Mouse (Mus musculus) hindbrain, embryonic 16.5 days (tissue): ENCODE data around the gene Nell1. TPM values are rescaled to one million over a fixed set of nuclear protein-coding genes. Genes with fewer than 3 reads are reported as not detected.
A peak's percentile ranks its signal among the peaks of the same experiment; 100 is the strongest.

Source experiments
- ATAC-seq: fragments of 200-750 bp; cut with Nextera tagmentation; 2 replicates; pipeline ENCODE4 v1.8.0; 2017; ENCODE audit warnings: moderate TSS enrichment, moderate library complexity
- H3K27ac ChIP-seq: fragments of 300-500 bp; sonication (generic); 2 replicates; pipeline ENCODE4 v1.5.1; 2014; ENCODE audit warnings: low read depth, mild to moderate bottlenecking, control low read depth, low read length, moderate library complexity
- H3K27me3 ChIP-seq: fragments of 300-500 bp; sonication (generic); replicated peaks from 2 replicates; pipeline ENCODE4 v1.6.1; 2014; ENCODE audit warnings: low read length; ENCODE audit not compliant: control insufficient read depth, insufficient read depth
- H3K36me3 ChIP-seq: fragments of 300-500 bp; sonication (generic); 2 replicates; pipeline ENCODE4 v1.6.1; 2014; ENCODE audit warnings: mild to moderate bottlenecking, low read length, moderate library complexity, mixed read lengths; ENCODE audit not compliant: control insufficient read depth, insufficient read depth
- H3K4me1 ChIP-seq: fragments of 300-500 bp; sonication (generic); 2 replicates; pipeline ENCODE4 v1.6.1; 2014; ENCODE audit warnings: low read depth, low read length; ENCODE audit not compliant: control insufficient read depth, insufficient read depth
- H3K4me2 ChIP-seq: fragments of 300-500 bp; sonication (generic); 2 replicates; pipeline ENCODE4 v1.6.1; 2014; ENCODE audit warnings: mild to moderate bottlenecking, low read length, control low read depth, moderate library complexity
- H3K4me3 ChIP-seq: fragments of 300-500 bp; sonication (generic); 2 replicates; pipeline ENCODE4 v1.5.1; 2014; ENCODE audit warnings: mild to moderate bottlenecking, low read length, control low read depth, moderate library complexity
- H3K9ac ChIP-seq: fragments of 300-500 bp; sonication (generic); 2 replicates; pipeline ENCODE4 v1.6.1; 2014; ENCODE audit warnings: low read depth, mild to moderate bottlenecking, control low read depth, low read length, moderate library complexity
- H3K9me3 ChIP-seq: fragments of 300-500 bp; sonication (generic); 2 replicates; pipeline ENCODE4 v1.6.1; 2014; ENCODE audit warnings: mild to moderate bottlenecking, low read length, moderate library complexity; ENCODE audit not compliant: control insufficient read depth
- WGBS: fragments of 180-500 bp; shearing (Covaris S2); extraction: QIAGEN DNeasy Blood & Tissue Kit; methylation state at CpG from one replicate; pipeline ENCODE4 v1.1.7; 2014; 5-methylcytosine and 5-hydroxymethylcytosine counted together
- polyA plus RNA-seq: library from polyadenylated mRNA; unstranded; fragments of >200 nt; fragmentation: Nextera tagmentation; extraction: Ambion mirVana; gene quantifications from 2 replicates; pipeline ENCODE4 v1.2.1, GENCODE M21; 2015

Nell1 gene
- polyA plus RNA-seq, 1 experiment from 2014 or later: 38.2 TPM

DNA sequence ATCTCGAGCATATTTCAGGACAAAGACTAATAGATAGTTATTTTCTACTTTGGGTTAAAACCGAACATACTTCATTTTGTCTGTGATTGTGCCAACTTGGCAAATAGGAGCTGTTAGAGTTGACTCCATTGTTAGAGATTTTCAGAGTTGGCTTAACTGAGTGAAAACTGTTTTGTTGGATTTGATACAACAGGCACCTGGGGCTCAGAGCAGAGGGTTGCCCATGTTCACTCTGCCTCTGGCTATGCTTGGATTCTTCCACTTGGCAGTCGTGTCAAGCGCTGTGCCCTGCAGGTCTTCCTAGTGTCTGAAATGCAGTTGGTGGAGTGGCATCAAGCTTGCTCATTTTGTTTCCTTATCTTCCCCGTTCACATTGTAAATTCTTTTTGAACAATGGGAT, 363.6 kb downstream of the Nell1 start:
- no peak overlapping the region for H3K9ac ChIP-seq
- ATAC-seq: 0 out of 2 replicates have a peak, but pooled peaks have one; percentile 40
- H3K27me3 ChIP-seq: no peaks in the 10 kb centered on the region
- H3K27ac ChIP-seq: no peak overlapping the region
- H3K4me3 ChIP-seq: no peak overlapping the region
- no peak overlapping the region for H3K4me2 ChIP-seq
- 71% methylated on average over 5 of the region's 5 CpGs for WGBS
- no peaks in the 10 kb centered on the region for H3K9me3 ChIP-seq
- H3K4me1 ChIP-seq: no peaks in the 10 kb centered on the region
- H3K36me3 ChIP-seq: no peaks in the 10 kb centered on the region

DNA sequence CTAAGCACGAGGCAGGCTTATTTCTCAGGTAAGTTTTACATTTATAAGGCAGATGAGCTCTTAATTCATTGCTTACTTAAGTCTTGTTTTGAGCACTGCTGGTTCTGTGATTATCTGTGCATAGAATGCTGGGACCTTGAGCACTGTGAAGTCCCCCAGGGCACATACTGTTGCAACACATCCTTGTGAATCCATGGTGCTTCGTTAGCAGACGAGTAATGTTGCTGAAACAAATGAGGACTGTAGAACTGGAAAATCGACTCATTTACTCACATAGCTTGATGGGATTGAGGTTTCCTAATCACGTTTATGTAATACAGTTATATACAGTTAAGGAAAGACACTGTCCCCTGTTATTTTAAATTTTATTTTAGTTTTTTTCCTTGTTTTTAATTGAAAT, 364.1 kb downstream of the Nell1 start:
- Histone ChIP-seq H3K27ac (no peak overlapping the region), H3K9ac (no peak overlapping the region), H3K36me3 (no peaks in the 10 kb centered on the region), H3K4me1 (no peaks in the 10 kb centered on the region), H3K9me3 (no peaks in the 10 kb centered on the region), H3K4me3 (no peak overlapping the region), H3K4me2 (no peak overlapping the region), H3K27me3 (no peaks in the 10 kb centered on the region)
- no peak for ATAC-seq
- WGBS: 60% methylated on average over 5 of the region's 5 CpGs

GRCm38 (mm10) chr7:50351564-50351963, 376.9 kb downstream of the Nell1 start:
- WGBS: 50% methylated on average over 2 of the region's 2 CpGs
- H3K27ac ChIP-seq: no peak overlapping the region
- H3K4me3 ChIP-seq: no peak overlapping the region
- ATAC-seq: peak; percentile 54; the same call in 1 of the 2 replicates
- H3K9ac ChIP-seq: no peak overlapping the region
- no peaks in the 10 kb centered on the region for H3K36me3 ChIP-seq
- no peaks in the 10 kb centered on the region for H3K9me3 ChIP-seq
- H3K4me2 ChIP-seq: no peak overlapping the region
- no peaks in the 10 kb centered on the region for H3K27me3 ChIP-seq
- no peaks in the 10 kb centered on the region for H3K4me1 ChIP-seq

- H3K9me3 ChIP-seq: no peaks in the 10 kb centered on the region
- H3K27me3 ChIP-seq: no peaks in the 10 kb centered on the region
- no peaks in the 10 kb centered on the region for H3K4me1 ChIP-seq
- H3K27ac ChIP-seq: no peak overlapping the region
- ATAC-seq: no peak
- H3K4me2 ChIP-seq: no peak overlapping the region
- no peaks in the 10 kb centered on the region for H3K36me3 ChIP-seq
- WGBS: 18% methylated on average over 2 of the region's 2 CpGs
- H3K4me3 ChIP-seq: no peak overlapping the region
- H3K9ac ChIP-seq: no peak overlapping the region
Measured at GRCm38 (mm10) chr7:50357213-50357612, 382.5 kb downstream of the Nell1 start.

DNA sequence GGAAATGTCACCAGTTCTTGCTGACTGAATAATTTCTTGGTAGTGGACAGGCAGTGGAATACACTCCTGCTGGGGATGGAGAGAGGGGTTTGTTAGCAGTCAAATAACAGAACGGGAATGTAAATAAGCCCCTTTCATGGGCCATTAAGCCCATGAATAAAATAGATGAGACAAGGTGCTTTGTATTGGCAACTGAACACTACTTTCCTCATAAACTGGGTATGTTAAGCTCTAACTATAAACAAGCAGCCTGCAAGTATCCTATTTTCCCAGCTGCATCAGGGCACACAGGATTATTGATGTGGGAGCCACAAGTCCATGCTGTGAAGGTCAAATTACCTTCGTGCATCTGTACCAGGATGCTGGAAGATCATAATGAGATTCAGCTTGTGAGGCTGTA, 387.4 kb downstream of the Nell1 start:
- no peak for ATAC-seq
- Histone ChIP-seq H3K4me3 (no peak overlapping the region), H3K27me3 (no peaks in the 10 kb centered on the region), H3K4me2 (no peak overlapping the region), H3K27ac (no peak overlapping the region), H3K9ac (no peak overlapping the region), H3K36me3 (no peaks in the 10 kb centered on the region), H3K4me1 (no peaks in the 10 kb centered on the region), H3K9me3 (no peaks in the 10 kb centered on the region)
- WGBS: 7% methylated on average over 2 of the region's 2 CpGs

DNA sequence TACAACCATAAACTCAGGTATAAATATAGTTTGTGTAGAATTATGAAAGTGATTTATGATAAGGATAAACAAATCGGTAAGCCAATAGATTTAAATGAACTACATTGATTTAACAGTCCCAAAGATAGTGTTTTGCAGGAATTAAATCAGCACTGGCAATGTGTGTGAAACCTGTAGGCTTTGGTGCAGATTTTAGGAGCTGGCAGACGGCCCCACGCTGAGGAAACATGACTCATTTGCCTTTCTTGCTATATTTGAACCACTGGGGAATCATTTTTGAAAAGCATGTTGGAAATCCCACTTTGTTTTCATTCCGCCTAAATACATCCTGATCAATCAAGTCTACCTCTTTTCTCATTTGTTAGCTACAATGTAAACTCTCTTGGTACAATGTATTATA, 400.2 kb downstream of the Nell1 start:
- WGBS: 80% methylated on average over 4 of the region's 4 CpGs
- no peak overlapping the region for H3K4me2 ChIP-seq
- ATAC-seq: no peak
- no peaks in the 10 kb centered on the region for H3K36me3 ChIP-seq
- no peak overlapping the region for H3K27ac ChIP-seq
- no peaks in the 10 kb centered on the region for H3K27me3 ChIP-seq
- no peak overlapping the region for H3K4me3 ChIP-seq
- H3K4me1 ChIP-seq: no peaks in the 10 kb centered on the region
- H3K9me3 ChIP-seq: no peaks in the 10 kb centered on the region
- no peak overlapping the region for H3K9ac ChIP-seq

- no peaks in the 10 kb centered on the region for H3K27me3 ChIP-seq
- H3K36me3 ChIP-seq: no peaks in the 10 kb centered on the region
- H3K27ac ChIP-seq: no peak overlapping the region
- no peak overlapping the region for H3K4me3 ChIP-seq
- no peak overlapping the region for H3K9ac ChIP-seq
- H3K4me1 ChIP-seq: no peaks in the 10 kb centered on the region
- WGBS: 78% methylated on average over 2 of the region's 2 CpGs
- H3K4me2 ChIP-seq: no peak overlapping the region
- no peaks in the 10 kb centered on the region for H3K9me3 ChIP-seq
- ATAC-seq: no peak
Measured at GRCm38 (mm10) chr7:50410421-50410820, 435.8 kb downstream of the Nell1 start.

- no peak overlapping the region for H3K27ac ChIP-seq
- ATAC-seq: no peak
- H3K9me3 ChIP-seq: no peaks in the 10 kb centered on the region
- no peak overlapping the region for H3K4me2 ChIP-seq
- H3K4me3 ChIP-seq: no peak overlapping the region
- no peaks in the 10 kb centered on the region for H3K4me1 ChIP-seq
- H3K36me3 ChIP-seq: no peaks in the 10 kb centered on the region
- H3K9ac ChIP-seq: no peak overlapping the region
- no peaks in the 10 kb centered on the region for H3K27me3 ChIP-seq
- WGBS: 74% methylated on average over 2 of the region's 2 CpGs
Measured at GRCm38 (mm10) chr7:50419976-50420375, 445.3 kb downstream of the Nell1 start.

DNA sequence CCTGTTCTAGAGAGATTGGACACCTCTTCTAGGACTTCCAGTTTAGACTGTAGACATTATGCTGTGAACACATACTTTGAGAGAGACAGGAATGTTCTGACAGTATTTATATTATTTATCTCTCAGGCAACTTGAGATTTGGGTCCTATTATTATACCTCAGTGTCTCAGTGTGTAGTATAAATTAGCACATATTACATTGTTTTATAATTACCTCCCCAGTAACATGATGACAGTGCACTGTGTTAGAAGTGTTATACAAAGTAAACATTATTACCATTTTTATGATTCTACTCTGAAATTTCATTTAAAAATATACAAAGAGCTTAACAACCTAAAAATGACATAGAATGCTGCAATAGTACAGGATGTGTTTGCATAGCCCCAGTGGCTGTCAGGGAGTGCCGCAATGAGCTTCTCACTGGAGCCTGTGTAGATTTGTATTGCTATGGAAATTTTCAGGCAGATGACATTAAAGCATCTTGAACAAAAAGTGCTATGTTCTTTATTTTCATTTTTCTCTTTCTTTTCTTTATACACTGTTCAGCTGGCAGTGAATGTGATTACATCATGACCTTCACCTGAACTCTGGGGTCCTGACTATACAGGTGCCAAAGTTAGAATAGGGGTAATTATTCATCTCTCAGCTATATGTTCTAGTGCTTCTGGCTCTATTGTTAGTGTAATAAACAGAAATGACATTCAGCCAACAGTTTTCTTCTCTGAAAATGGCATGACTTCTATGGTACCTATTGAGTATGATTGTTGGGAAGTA, 447.9 kb downstream of the Nell1 start:
- WGBS: 75% methylated on average over 1 of the region's 1 CpGs
- H3K4me1 ChIP-seq: no peaks in the 10 kb centered on the region
- no peak overlapping the region for H3K9ac ChIP-seq
- H3K4me3 ChIP-seq: no peak overlapping the region
- H3K36me3 ChIP-seq: no peaks in the 10 kb centered on the region
- no peaks in the 10 kb centered on the region for H3K27me3 ChIP-seq
- H3K9me3 ChIP-seq: no peaks in the 10 kb centered on the region
- H3K27ac ChIP-seq: no peak overlapping the region
- ATAC-seq: no peak
- H3K4me2 ChIP-seq: no peak overlapping the region
